Mouse (Mus musculus): ENCODE measurements around the gene St6galnac5. TPM values are rescaled to one million over a fixed set of nuclear protein-coding genes. Genes with fewer than 3 reads are reported as not detected.

Gene St6galnac5
- total and polyA plus RNA-seq, 3 experiments: 0.33 TPM; not detected in 2

DNA sequence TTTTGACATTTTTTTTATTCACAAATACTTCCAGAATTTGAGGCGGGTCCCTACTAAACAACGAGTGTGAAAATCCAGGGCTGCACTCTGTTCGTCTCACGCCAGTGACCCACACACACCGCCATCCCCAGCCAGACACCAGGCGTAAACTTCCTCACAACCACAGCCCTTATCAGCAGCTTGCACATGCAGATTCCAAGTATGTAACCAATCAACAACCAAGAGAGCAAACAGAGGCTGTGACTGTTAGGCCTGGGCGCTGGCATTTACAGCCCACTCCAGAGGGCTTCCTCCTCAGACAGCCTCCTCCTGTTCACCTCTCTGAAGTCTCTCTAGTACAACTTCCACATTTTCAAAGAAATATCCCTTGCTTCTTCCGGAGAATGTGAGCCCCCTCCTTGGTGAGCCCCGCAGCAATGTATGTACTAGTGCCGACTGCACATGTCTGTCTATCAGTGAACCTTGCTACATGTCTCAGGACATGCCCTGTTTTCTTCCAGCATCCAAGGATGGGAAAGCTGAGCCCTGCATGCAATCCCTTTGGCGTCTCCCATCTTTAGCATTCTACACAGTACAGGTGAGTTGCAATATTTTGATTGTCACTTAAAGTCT lies 2.5 kb downstream of the St6galnac5 start:
- H3K27me3 ChIP-seq (ENCODE audit: insufficient read depth, low read length): peaks cover 31% of the 10 kb centered on the region
- peak; percentile 96 for ATAC-seq (ENCODE audit: extremely low read depth, insufficient number of reproducible peaks, low FRiP score, poor library complexity, severe bottlenecking)

DNA sequence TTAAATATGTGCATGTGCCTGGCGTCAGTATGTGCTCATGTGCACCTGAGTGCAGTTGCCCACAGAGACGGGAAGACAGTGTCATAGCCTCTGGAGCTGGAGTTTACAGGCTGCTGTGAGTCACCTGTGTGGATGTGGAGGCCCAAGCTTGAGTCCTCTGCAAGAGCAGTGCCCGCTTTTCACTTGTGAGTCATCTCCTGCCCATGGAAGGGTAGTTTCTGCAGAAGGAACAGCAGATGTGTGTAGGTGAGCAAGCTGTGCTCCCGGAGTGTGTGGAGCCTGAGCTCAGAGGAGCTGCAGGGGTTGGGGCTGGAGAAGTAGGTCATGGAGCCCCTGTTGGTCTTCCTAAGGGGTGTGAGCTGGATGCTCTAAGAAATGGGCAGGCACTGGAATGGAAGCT lies 10.7 kb downstream of the St6galnac5 start:
- H3K4me1 ChIP-seq (ENCODE audit: insufficient read depth, low read depth, low read length): no peaks in the 10 kb centered on the region
- H3K9me3 ChIP-seq (replicated peaks): peaks cover 2% of the 10 kb centered on the region; the same call in 1 of the 2 replicates
- ATAC-seq (ENCODE audit: extremely low read depth, insufficient number of reproducible peaks, low FRiP score, poor library complexity, severe bottlenecking) (no peak), DNase-seq (ENCODE audit: low spot score) (no peak)
- TF ChIP-seq TAL1 (conservative IDR thresholded peaks at IDR 0.05; ENCODE audit: low read depth, low read length) (no peak), POLR2AphosphoS5 (IDR thresholded peaks at IDR 0.05; ENCODE audit: insufficient replicate concordance, low read depth, low read length) (no peak), GATA1 (IDR thresholded peaks at IDR 0.05; ENCODE audit: borderline replicate concordance, low read length) (no peak), CTCF (IDR thresholded peaks at IDR 0.05; ENCODE audit: low read depth, low read length) (no peak), GATA2 (IDR thresholded peaks at IDR 0.05; ENCODE audit: borderline replicate concordance, low read depth, low read length) (no peak)
- peaks cover 14% of the 10 kb centered on the region for H3K27me3 ChIP-seq (ENCODE audit: insufficient read depth, low read length)
- H3K4me3 ChIP-seq (ENCODE audit: low read depth, low read length): no peak overlapping the region
- no peaks in the 10 kb centered on the region for H3K36me3 ChIP-seq (replicated peaks)

More for the DNA sequence above, 2.5 kb downstream of the St6galnac5 start:
- TF ChIP-seq TAL1 (conservative IDR thresholded peaks at IDR 0.05; ENCODE audit: low read depth, low read length) (peak; percentile 66), POLR2AphosphoS5 (IDR thresholded peaks at IDR 0.05; ENCODE audit: insufficient replicate concordance, low read depth, low read length) (no peak)
- Histone ChIP-seq H3K4me1 (ENCODE audit: insufficient read depth, low read depth, low read length) (peaks cover 30% of the 10 kb centered on the region), H3K4me3 (ENCODE audit: low read depth, low read length) (no peak overlapping the region), H3K9me3 (replicated peaks) (no peaks in the 10 kb centered on the region), H3K36me3 (replicated peaks) (no peaks in the 10 kb centered on the region)
- DNase-seq (ENCODE audit: low spot score): peak; percentile 44

DNA sequence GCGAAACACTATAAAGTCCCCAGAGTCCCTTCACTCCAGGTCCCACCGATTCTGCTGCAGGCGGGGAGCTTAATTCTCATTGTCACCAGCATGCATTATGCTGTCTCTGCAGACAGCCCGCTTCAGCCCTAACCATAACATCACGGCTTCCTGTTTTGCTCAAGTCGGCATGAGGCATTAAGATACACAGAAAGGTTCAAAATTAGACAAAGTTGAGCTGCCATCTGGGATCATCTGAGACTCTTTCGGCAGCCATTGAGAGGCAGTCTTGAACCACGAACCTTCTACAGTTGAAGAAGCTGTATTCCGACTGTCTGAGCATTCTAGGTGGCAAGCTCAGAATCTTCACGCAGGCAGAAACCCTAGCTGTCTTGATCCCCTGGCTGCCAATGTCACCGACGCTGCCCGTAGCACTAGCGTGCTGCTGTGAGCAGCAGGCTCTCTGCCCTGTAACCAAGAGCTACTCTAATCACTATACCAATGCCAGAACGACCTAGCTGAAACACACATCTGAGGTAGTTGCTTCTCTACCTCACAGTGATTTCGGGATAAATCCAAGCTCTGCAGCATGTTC lies 12.2 kb downstream of the St6galnac5 start:
- Histone ChIP-seq H3K9me3 (replicated peaks) (peaks cover 2% of the 10 kb centered on the region; the same call in 1 of the 2 replicates), H3K27me3 (ENCODE audit: insufficient read depth, low read length) (peaks cover 12% of the 10 kb centered on the region), H3K4me1 (ENCODE audit: insufficient read depth, low read depth, low read length) (no peaks in the 10 kb centered on the region), H3K4me3 (ENCODE audit: low read depth, low read length) (no peak overlapping the region), H3K36me3 (replicated peaks) (no peaks in the 10 kb centered on the region)
- DNase-seq (ENCODE audit: low spot score) (no peak), ATAC-seq (ENCODE audit: extremely low read depth, insufficient number of reproducible peaks, low FRiP score, poor library complexity, severe bottlenecking) (no peak)
- TF ChIP-seq POLR2AphosphoS5 (IDR thresholded peaks at IDR 0.05; ENCODE audit: insufficient replicate concordance, low read depth, low read length) (no peak), GATA2 (IDR thresholded peaks at IDR 0.05; ENCODE audit: borderline replicate concordance, low read depth, low read length) (no peak), CTCF (IDR thresholded peaks at IDR 0.05; ENCODE audit: low read depth, low read length) (no peak), GATA1 (IDR thresholded peaks at IDR 0.05; ENCODE audit: borderline replicate concordance, low read length) (no peak), TAL1 (conservative IDR thresholded peaks at IDR 0.05; ENCODE audit: low read depth, low read length) (no peak)

DNA sequence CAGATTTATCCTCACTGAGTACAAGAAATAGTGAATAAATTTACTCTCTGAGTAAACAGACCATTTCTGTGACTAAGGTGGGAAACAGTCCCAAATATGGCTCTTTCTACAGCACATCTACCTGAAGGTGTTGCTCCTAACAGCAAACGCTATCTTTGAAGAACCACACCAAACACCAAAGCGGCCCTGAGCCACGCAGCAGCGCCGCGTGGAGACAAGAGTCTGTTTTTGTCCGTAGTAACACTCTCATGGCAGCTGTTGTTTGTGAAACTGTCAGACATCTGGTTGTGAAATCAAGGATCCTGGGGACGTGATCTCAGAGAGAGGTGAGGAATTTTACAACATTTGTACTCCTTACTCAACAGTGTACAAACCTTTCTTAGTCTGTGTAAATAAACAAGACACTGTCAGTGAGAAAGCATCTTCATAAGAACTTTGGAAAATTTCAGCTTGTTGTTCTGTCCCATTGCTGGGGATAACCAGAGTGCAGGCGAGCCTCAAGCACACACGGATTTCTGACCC lies 20.1 kb downstream of the St6galnac5 start:
- DNase-seq (ENCODE audit: low spot score) (no peak), ATAC-seq (ENCODE audit: extremely low read depth, insufficient number of reproducible peaks, low FRiP score, poor library complexity, severe bottlenecking) (no peak)
- Histone ChIP-seq H3K9me3 (replicated peaks) (peaks cover 2% of the 10 kb centered on the region; the same call in 1 of the 2 replicates), H3K36me3 (replicated peaks) (no peaks in the 10 kb centered on the region), H3K27me3 (ENCODE audit: insufficient read depth, low read length) (0 out of 2 replicates have a peak, but pooled peaks cover 4% of the 10 kb centered on the region), H3K4me1 (ENCODE audit: insufficient read depth, low read depth, low read length) (no peaks in the 10 kb centered on the region), H3K4me3 (ENCODE audit: low read depth, low read length) (no peak overlapping the region)
- TF ChIP-seq GATA2 (IDR thresholded peaks at IDR 0.05; ENCODE audit: borderline replicate concordance, low read depth, low read length) (no peak), TAL1 (conservative IDR thresholded peaks at IDR 0.05; ENCODE audit: low read depth, low read length) (no peak), CTCF (IDR thresholded peaks at IDR 0.05; ENCODE audit: low read depth, low read length) (no peak), POLR2AphosphoS5 (IDR thresholded peaks at IDR 0.05; ENCODE audit: insufficient replicate concordance, low read depth, low read length) (no peak), GATA1 (IDR thresholded peaks at IDR 0.05; ENCODE audit: borderline replicate concordance, low read length) (no peak)

DNA sequence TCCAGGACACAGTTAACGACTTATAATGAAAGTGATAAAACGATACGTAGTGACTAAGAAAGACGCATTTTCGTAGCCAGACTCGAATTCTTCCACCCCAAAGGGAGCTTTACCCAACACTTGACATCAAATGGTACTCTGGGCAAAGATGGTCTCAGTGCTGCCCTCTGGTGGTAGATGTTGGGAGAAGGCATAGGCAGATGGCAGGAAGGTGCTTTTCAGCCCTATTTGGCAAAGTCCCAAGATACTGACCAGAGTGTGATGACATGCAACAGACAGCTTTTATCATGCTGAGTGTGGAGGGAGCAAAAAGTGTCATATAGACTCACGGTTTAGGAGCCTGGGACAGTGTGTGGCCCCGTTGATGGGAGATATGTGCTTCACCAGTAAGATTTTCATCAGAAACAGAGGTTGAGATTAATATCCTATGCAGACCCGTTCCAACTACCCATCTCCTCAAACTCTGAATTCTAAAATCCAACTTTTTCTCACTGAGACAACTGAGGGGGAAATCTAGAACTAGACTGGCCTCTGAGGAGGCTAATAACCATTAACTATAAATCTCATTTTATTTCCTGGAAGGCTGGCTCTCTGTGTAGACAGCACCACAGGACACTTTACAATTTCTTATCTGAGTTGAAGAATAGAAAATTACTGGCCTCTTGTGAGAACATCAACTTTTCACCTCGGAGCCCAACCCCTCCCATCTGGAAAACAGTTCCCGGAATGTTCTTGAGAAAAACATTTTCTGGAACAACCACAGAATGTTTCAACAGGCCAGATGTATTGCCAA lies 23.5 kb downstream of the St6galnac5 start:
- Histone ChIP-seq H3K27me3 (ENCODE audit: insufficient read depth, low read length) (0 out of 2 replicates have a peak, but pooled peaks cover 4% of the 10 kb centered on the region), H3K4me3 (ENCODE audit: low read depth, low read length) (no peak overlapping the region), H3K36me3 (replicated peaks) (no peaks in the 10 kb centered on the region), H3K4me1 (ENCODE audit: insufficient read depth, low read depth, low read length) (no peaks in the 10 kb centered on the region), H3K9me3 (replicated peaks) (no peaks in the 10 kb centered on the region)
- ATAC-seq (ENCODE audit: extremely low read depth, insufficient number of reproducible peaks, low FRiP score, poor library complexity, severe bottlenecking) (no peak), DNase-seq (ENCODE audit: low spot score) (peak; percentile 37)
- TF ChIP-seq GATA1 (IDR thresholded peaks at IDR 0.05; ENCODE audit: borderline replicate concordance, low read length) (no peak), CTCF (IDR thresholded peaks at IDR 0.05; ENCODE audit: low read depth, low read length) (peak; percentile 79), POLR2AphosphoS5 (IDR thresholded peaks at IDR 0.05; ENCODE audit: insufficient replicate concordance, low read depth, low read length) (no peak), TAL1 (conservative IDR thresholded peaks at IDR 0.05; ENCODE audit: low read depth, low read length) (no peak), GATA2 (IDR thresholded peaks at IDR 0.05; ENCODE audit: borderline replicate concordance, low read depth, low read length) (no peak)

DNA sequence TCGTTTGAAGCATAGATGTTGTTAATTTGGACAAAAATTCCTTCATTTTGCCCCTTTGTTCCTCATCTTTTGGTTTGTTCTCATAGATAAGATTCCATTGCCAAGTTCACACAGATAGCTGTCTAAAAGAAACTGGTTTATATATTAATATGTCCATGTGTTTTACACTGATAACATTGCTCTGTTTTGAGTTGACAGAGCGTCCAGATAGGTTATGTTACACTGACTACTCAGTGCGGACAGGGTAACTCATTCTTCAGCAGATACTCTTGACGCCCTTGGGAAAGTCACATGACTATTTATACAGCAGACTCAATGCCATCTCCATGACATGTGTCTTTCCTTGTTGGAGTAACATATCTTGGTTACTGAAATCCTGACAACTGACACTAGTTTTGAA lies 25.3 kb downstream of the St6galnac5 start:
- no peak for TF ChIP-seq GATA1 (IDR thresholded peaks at IDR 0.05; ENCODE audit: borderline replicate concordance, low read length)
- TF ChIP-seq TAL1 (conservative IDR thresholded peaks at IDR 0.05; ENCODE audit: low read depth, low read length): no peak
- TF ChIP-seq GATA2 (IDR thresholded peaks at IDR 0.05; ENCODE audit: borderline replicate concordance, low read depth, low read length): no peak
- TF ChIP-seq POLR2AphosphoS5 (IDR thresholded peaks at IDR 0.05; ENCODE audit: insufficient replicate concordance, low read depth, low read length): no peak
- TF ChIP-seq CTCF (IDR thresholded peaks at IDR 0.05; ENCODE audit: low read depth, low read length): no peak
- Histone ChIP-seq H3K4me1 (ENCODE audit: insufficient read depth, low read depth, low read length) (no peaks in the 10 kb centered on the region), H3K4me3 (ENCODE audit: low read depth, low read length) (no peak overlapping the region), H3K27me3 (ENCODE audit: insufficient read depth, low read length) (0 out of 2 replicates have a peak, but pooled peaks cover 4% of the 10 kb centered on the region), H3K36me3 (replicated peaks) (no peaks in the 10 kb centered on the region), H3K9me3 (replicated peaks) (no peaks in the 10 kb centered on the region)
- ATAC-seq (ENCODE audit: extremely low read depth, insufficient number of reproducible peaks, low FRiP score, poor library complexity, severe bottlenecking): no peak
- DNase-seq (ENCODE audit: low spot score): no peak

Measured in G1E (cell line).